Mouse (Mus musculus) cerebellum, postnatal 4 days (tissue): ENCODE measurements around the gene 1110051M20Rik.

Experiments used
- DNase-seq, 2 experiments: peaks; one replicate each; pipeline ENCODE4 v3.0.0; 2022; ENCODE audit warnings: low spot score in 2 of 2, mixed read lengths in 1 of 2

The 1110051M20Rik gene

DNA sequence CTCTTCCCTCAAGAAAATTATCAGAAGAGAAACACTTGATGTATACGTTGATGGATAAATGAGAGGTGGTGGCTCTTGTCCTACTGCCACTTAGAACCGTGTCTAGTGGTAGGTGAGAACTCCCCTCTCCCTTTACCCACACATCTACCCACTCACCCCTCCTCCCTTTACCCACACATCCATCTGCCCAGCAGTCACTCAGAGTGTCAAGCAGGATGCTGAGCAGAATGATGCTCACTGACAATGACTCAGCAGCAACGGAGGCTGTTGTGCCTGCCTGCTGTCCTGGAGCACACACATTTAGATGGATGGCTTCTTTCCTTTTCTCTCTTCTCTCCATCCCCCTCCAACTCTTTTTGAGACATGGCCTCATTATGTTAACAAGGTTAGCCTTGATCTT is 141.7 kb downstream of the 1110051M20Rik start:
- no peak for DNase-seq

DNA sequence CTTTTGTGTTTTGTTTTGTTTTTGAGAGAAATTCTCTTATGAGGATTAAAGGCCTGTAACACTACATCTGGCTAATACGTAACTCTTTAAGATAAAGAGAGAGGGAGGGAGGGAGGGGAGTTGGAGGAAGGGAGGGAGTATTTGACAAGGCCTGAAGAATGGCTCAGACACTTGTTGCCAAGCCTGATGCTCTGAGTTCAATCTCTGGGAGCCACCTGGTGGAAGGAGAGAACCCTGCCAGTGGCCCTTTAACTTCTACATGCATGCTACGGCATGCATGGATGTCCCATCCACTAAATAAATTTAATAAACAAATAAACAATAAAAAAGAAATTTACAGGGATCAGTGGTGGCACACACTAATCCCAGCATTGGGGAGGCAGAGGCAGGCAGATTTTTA is 142.7 kb downstream of the 1110051M20Rik start:
- no peak for DNase-seq

DNA sequence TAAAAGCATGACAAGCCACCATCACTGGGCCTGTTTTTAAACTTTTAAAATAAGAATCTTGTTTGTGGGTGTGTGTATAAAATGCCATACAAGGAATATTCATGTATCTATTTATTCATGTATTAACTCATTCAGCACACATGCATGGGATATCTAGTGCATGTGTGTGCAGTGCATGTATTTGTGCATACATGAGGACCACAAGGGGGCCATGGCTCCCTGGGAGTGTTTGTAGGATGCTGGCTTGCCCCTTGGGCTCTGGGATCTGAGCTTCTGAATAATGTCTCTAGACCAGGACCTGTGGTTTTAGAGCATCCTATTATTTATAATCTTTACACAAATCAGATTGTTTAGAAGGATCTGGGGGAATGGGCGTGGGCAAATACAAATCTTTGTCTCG is 143.7 kb downstream of the 1110051M20Rik start:
- DNase-seq, result no peak

DNA sequence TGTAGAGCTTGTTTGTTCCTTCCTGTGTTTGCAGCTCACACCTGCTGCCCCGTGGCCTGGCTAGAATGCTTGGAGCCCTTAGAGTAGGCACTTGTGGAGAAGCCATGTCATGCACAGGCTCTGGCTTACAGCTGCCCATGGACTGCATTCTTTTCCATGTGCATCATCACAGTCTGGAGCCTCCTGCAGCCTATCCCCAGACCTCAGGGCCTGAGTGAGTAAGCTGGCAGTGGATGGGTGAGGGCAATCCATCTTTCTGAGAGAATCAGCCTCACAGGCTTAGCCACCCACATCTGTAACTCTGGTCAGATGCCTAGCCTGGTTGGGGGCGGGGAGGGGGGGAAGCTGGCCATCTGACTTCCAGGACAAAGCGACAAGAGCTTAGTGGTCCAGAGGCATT is 145.3 kb downstream of the 1110051M20Rik start:
- no peak for DNase-seq

DNA sequence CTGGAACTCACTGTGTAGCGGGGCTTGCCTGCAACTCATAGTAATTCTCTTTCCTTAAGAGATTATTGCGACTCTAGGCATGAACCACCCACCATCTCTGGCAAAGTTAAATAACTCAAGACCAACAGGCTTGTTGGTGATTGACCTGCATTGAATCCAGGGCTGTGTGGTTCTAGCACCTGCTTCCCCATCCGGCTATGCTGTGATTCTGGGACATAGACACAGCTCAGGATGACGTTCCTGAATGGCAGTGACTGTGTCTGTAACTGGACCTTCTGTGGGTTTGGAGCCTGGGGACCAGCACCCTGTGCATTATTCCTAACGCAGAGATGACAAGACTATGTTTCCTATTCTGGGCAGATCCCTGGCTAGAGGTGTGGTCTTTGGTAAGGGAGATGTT is 148.6 kb downstream of the 1110051M20Rik start:
- DNase-seq, result no peak

DNA sequence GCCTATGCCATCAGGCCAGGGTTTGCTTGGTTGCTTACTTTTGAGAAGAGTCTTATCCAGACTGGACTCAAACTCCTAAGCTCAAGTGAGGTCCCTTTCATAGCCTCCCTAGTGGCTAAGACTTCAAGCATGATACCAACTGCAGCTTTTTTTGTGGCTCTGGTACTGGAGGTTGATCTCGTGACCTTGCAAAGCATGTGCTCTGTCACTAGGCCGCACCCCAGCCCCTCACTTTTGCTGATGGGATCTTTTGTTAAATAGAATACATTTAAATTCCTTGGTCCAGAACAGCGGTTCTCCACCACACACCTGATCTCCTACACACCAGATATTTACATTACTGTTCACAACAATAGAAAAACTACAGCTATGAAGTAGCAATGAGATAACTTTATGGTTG is 150.3 kb downstream of the 1110051M20Rik start:
- DNase-seq, result no peak

DNA sequence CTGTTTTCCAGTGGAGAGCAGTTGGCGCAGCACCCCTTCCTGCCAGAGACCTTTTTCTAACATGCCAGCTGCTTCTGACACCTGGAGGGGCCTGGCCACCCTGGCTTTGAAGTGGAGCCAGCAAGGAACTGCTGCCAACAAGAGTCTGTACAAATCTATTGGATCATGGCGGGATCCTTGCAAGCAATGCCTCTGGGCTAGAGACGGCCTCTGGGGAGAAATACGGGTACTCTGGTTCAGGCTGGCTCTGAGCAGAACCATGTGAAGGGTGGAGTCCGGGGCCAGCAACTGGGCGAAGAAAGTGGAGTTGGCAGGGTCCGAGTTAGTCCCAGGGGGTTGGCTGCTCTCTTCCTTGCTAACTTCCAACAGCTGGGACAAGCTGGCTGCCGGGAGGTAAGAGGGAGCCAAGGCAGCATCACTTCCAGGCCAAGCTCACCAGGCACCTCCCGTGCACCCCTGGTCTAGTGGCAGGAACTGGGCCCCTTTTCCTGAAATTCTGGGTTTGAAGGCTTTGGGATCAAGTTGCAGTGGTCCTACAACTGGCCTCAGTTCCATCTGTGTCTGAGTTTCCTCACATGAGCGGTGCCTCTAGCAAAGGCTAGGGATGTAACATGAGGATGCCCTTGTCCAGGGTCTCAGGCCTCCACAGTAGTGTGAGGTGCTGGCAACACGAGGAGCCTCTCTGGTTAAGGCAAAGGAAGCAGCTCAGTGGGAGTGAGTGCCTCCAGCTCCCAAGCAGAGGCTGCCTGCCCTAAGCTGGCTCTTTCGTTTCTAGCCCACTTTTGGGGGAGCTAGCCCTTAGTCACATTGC is 153.1 kb downstream of the 1110051M20Rik start:
- peak in 1 of 2 experiments; percentile 62 for DNase-seq

DNA sequence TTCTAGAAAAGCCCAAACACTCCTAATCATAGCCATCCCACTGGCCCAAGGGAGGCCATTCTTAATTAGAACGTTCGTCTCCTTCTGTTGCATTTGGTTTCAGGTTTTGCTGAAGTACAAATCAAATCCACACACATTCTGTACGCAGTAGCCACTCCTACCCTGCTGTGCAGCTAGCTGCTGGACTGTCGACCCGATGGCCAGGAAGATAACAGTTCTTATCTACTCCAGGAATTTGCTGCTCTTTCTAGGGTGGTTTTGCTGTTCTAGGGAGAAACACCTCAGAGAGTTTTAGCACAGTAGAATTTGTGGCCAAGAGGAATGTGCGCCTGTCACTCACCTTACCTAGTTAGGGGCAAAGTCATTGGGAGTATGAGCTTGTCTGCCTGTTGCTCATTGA is 156.9 kb downstream of the 1110051M20Rik start:
- DNase-seq, result no peak

DNA sequence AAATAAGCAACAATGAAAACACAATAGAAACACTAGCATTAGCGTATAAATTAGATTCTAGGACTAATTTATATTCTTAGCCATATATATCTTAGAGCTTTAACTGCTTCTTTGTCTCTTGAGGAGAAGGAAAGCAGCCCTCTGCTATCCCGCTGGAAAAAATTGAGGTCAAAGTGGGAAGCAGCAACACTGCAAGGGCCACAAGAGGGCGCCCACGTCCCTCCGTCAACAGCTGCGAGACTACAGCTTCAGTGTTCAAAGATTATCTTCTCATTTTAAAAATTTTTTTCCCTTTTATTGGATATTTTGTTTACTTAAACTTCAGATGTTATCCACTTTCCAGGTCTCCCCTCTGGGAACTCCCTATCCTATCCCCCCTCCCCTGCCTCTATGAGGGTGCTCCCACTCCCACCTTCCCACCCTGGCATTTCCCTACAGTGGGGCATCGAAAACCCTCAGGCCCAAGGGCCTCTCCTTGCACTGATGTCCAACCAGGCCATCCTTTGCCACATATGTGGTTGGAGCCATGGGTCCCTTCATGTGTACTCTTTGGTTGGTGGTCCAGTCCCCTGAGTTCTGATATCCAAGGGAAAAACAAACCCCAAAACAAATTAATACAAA is 158.5 kb downstream of the 1110051M20Rik start:
- DNase-seq, result peak; percentile 77 to 86

DNA sequence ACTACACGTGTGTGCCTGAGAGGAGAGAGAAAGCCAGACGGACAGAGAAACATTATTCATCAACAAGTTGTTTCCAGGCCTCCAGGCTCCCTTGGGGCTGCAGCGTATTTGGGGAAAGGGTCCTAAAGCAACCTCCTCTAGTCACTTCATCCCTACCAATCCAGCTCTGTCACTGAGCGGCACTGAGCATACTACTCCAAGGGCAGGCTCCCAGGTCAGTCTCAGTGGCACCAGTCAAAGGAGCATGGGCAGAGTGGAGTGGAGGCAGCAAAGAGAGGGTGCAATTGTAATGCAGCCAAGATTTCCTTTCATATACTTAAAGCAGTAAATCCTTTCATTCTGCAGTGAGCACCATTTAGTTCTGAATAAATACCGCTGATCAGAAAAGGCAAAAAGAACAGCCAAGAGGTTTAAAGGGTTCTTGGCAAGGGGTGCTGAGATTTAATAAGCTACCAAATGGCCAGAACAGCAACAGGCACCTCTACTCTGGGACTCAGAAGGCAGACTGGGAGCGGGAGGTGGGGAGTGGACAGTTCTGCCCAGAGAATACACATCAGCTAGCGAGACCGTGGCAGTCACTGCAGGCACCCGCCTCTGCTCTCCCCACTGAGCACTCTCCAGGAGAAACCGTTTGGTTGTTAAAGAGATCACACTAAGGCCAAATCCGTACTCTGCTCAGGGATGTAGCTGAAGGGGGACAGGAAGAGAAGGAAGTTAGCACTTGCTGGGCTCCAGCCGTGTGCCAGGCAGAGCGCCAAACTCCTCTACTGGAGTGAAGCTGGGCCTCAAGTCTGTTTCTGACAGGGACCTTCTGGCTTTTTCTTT is 159.9 kb downstream of the 1110051M20Rik start:
- DNase-seq, result peak in 1 of 2 experiments; percentile 68

DNA sequence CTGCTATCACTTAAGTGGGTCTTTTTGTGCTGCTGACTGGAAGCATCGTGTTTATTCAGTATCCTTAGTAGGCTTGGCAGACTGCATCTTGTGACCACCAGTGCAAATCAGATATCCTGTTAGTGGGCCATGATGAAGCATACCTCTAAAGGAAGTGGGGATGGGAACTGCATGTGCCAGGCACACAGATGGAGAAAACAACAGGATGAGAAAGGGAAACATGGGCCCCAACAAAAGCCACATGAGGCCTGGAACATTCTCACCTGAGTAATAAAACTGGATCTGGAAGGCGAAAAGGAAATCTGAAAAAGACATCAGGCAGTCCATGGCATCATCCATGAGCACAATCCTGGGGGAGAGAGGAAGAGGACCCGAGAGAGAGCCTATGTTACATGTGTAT is 160.5 kb downstream of the 1110051M20Rik start:
- DNase-seq, result no peak

DNA sequence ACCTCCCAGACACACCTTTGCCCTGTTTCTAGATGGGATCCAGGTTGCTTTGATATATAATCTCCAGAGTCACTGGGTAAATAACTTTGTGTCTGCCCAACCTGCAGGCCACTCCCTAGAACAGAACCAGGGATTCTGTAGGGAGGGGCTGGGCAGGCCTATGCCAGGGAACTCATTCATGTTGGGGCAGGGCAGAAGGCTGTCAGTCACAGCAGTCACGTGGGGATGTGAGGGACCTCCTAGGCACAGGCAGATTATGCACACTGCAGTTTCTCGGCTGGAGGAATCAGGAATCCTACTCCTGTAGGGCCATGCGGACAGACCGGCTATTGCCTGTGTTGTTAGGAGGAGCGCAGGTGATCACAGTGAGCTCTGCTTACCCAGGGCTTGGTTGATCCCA is 163.1 kb downstream of the 1110051M20Rik start:
- no peak for DNase-seq

DNA sequence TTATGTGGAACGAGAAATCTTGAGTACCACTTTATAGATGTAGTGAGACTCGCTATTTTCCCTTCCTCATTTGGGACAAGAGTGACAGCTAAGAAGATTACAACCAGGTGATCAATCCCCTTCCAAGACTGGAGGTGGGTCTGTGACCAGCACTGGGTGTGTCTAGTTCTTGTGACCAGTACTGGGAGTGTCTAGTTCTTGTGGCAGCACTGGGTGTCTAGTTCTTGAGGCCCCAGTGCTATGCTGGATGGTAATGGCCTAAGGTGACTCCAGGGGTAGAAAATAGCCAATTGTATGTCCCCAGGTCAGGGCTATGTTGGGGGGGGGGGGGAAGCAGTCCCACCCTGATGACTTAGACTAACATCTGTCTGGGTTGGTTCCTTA is 165.1 kb downstream of the 1110051M20Rik start:
- no peak for DNase-seq

DNA sequence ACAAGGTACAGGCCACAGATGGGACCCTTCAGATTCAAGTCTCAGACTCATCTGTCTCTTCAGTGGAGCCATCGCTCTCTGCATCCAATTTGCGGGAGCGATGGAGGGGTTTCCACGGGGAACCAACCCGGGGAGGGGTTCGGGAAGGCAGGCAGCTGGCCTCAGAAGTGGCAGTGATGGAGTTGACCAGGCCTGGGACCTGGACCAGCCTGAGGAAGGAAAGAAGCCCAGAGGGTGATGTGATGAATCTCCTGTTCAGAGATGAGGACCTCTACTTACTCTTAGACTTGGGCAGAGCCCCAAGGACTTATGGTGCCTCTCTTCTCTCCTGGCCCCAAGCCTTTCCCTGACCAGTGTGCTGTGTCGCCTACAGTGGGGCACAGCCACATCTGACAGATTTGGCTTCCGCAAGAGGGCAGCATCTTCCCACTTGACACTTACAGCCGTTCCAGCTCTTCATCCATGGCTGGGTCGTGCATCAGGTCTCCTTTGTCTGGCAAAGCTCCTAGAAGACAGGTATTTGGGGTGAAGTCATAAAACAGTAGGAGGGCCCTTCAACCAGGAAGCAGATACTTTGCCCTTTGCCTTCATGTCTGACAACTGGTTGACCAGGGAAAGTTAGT is 165.6 kb downstream of the 1110051M20Rik start:
- peak; percentile 47 to 71 for DNase-seq

DNA sequence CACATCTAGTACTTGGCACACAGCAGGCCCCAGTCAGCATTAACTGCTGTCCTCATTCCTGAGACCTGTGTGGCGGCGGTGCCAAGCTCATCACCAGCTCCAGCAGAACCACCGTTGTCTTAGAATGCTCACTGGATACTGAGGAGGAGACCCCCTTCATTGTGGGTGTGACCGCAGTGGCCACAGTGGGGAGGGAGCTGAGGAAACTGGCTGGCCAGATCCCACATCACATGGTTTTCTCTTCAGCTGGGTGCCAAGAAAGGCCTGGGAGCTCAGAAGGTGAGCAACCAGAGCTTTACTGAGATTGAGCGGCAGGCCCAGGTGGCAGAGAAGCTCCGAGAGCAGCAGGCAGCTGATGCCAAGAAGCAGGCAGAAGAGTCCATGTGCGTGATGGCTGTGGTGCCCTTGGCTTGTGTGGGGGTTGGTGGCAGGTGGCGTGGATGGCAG is 174.8 kb downstream of the 1110051M20Rik start:
- no peak for DNase-seq

DNA sequence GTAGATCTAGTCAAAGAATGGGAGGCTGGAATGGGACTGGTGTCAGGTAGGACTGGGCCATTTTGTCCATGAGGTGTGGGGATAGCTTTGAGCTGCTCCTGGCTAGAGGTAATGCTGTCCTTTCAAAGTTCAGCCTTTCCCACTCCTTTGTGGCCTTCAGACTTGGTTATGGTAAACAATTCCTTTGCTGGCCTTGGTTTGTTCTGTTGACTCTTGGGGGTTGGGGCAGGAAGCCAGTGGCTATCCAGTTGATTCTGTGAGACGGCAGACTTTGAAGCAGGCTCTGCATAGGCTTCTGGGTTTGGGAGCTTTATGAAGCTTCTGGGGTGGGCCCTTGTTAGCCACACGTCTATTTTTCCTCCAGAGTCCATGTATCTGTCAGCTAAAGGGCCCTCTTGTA is 175.8 kb downstream of the 1110051M20Rik start:
- DNase-seq, result no peak

DNA sequence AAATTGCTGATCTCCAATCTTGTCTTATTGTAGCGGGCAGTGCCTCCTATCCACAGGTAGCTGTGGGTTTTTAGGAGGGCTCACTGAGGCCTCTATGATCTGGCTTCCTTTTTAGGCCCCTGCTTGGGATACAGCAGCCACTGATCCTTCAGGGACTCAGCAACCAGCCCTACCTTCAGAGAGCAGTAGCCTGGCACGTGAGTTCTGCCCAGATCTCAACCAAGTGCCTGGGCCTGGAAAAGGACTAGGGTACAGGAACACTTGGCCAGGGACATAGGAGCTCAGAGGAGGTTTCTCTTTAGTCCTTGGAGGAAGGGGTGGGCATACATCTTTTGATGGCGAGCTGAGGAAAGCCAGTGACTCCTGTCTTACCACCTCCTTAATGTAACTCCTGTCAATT is 176.5 kb downstream of the 1110051M20Rik start:
- DNase-seq, result no peak

DNA sequence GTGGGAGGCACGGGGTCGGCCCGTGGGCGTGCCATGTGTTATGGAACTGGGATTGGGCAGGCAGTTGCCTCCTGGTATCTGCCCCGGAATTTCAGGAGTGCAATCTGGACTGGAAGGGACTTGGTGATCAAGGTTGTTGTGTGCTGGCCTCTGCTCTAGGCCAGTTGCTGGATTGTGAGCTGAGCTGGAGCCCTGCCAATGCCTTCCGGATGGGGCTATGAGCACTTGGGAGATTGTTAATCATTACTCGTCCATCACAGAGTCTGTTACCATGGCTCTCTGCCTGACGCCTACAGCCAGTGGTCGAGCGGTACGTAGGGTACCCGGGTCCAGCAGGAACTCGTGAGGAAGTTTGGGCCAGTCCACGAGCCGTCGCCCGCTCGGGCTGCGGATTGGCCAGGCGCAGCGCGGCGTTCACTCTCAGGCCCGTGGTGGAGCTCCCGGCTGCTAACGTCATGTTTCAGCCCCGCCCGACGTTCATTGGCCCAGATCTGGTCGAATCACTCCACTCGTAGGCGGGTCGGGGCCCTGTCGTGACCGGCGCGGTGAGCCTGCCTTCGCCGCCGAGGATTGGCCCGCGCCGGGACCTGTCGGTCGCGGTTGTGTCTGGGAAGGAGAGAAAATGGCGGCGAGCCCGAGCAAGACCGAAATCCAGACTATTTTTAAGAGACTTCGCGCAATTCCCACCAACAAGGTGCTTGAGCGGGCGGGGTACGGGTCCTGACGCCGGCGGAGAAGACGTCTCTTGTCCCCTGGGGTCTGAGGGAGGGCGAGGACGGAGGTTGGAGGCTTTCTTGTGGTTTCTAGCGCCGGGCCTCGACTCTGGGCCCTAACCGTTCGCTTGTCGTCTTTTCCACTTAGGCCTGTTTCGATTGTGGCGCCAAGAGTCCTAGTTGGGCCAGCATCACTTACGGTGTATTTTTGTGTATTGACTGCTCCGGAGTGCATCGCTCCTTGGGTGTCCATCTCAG is 179.5 kb downstream of the 1110051M20Rik start, which contains the start of gene Arfgap2:
TSS of gene Arfgap2 (plus strand) at position 264 of the 971 bp plus-strand sequence.
- DNase-seq, result peak; percentile 96 to 98

DNA sequence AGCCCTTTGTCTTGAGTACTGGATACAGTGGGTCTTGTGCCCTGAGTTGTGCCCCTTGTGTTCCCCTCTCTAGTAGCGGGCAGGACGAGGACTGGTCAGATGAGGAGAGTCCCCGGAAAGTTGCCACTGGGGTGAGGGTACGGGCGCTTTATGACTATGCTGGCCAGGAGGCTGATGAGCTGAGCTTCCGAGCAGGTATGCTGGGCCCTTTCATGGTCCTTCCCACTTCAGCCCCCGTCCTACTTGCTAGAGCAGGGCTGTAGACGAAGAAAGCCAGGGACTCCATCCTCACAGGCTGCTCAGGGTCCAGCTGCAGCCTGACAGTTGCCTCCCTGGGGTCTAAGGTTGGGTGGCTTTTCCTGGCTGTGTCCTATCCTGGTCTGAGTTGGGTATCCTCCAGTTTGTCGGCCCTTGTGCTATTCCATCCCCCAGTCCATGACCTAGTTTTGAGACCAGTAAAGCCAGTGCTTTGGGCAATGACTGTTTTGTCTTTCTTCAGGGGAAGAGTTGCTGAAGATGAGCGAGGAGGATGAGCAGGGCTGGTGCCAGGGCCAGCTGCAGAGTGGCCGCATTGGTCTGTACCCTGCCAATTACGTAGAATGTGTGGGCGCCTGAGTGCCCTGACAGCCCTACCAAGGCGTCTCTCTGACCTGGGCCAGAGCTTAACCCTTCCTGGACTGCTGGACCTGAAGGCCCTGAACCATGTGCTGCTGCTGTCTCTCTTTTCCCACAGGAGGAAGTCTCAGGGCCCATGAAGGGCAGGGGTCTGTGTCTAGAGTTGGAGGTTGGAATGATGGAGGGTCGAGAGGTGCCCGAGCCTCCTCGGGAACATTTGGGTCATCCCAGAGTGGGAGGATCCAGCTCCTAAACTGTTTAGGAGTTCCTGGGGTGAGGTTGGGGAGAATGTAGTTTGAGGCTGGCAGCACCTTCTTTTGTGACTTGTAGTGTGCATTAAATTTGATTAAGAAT is 180.5 kb downstream of the 1110051M20Rik start:
- no peak for DNase-seq
